Mouse (Mus musculus) limb, embryonic 14.5 days (tissue): ENCODE results near the gene Pnp2. TPM values are rescaled to one million over a fixed set of nuclear protein-coding genes. Genes with fewer than 3 reads are reported as not detected.

Experiments used
- ATAC-seq: fragments of 200-750 bp; cut with Nextera tagmentation; 2 replicates; pipeline ENCODE4 v1.8.0; 2017; ENCODE audit warnings: low read depth, moderate number of reproducible peaks, moderate TSS enrichment; ENCODE audit not compliant: low FRiP score
- DNase-seq: peaks from one replicate; pipeline ENCODE4 v3.0.0-alpha.2; 2015; ENCODE audit warnings: low spot score
- H3K27ac ChIP-seq: fragments of 300-500 bp; sonication (generic); replicated peaks from 2 replicates; pipeline ENCODE4 v1.5.1; 2014; ENCODE audit warnings: low read depth, mild to moderate bottlenecking, low read length, moderate library complexity, mixed read lengths
- H3K27me3 ChIP-seq: fragments of 300-500 bp; sonication (generic); 2 replicates; pipeline ENCODE4 v1.6.1; 2014; ENCODE audit warnings: low read length, mixed read lengths; ENCODE audit not compliant: control insufficient read depth, insufficient read depth
- H3K36me3 ChIP-seq: fragments of 300-500 bp; sonication (generic); 2 replicates; pipeline ENCODE4 v1.6.1; 2014; ENCODE audit warnings: mild to moderate bottlenecking, low read length, moderate library complexity, mixed read lengths; ENCODE audit not compliant: control insufficient read depth, insufficient read depth
- H3K4me1 ChIP-seq: fragments of 300-500 bp; sonication (generic); 2 replicates; pipeline ENCODE4 v1.6.1; 2014; ENCODE audit warnings: antibody characterized with exemption, low read length, mixed read lengths; ENCODE audit not compliant: control insufficient read depth, insufficient read depth
- H3K4me2 ChIP-seq: fragments of 300-500 bp; sonication (generic); replicated peaks from 2 replicates; pipeline ENCODE4 v1.6.1; 2014; ENCODE audit warnings: low read depth, mild to moderate bottlenecking, low read length, moderate library complexity; ENCODE audit not compliant: severe bottlenecking
- H3K4me3 ChIP-seq: fragments of 300-500 bp; sonication (generic); replicated peaks from 2 replicates; pipeline ENCODE4 v1.5.1; 2014; ENCODE audit warnings: low read length
- H3K9ac ChIP-seq: fragments of 300-500 bp; sonication (generic); 2 replicates; pipeline ENCODE4 v1.6.1; 2014; ENCODE audit warnings: mild to moderate bottlenecking, low read depth, low read length, moderate library complexity; ENCODE audit not compliant: severe bottlenecking
- H3K9me3 ChIP-seq: fragments of 300-500 bp; sonication (generic); 2 replicates; pipeline ENCODE4 v1.6.1; 2016; ENCODE audit warnings: low read length; ENCODE audit not compliant: control insufficient read depth
- POLR2A ChIP-seq: fragments of 200-500 bp; IDR thresholded peaks from 2 replicates; pipeline ENCODE4 v1.8.0; 2012; ENCODE audit warnings: inconsistent platforms, mild to moderate bottlenecking, moderate library complexity, borderline replicate concordance; ENCODE audit not compliant: insufficient read depth, insufficient read length; ENCODE audit errors: extremely low read depth
- WGBS: fragments of 180-500 bp; shearing (Covaris S2); extraction: QIAGEN DNeasy Blood & Tissue Kit; methylation state at CpG from one replicate; pipeline ENCODE4 v1.1.7; 2014; 5-methylcytosine and 5-hydroxymethylcytosine counted together
- polyA plus RNA-seq, 2 experiments: library from polyadenylated mRNA; depleted of rRNA in 1 of 2; stranded (reverse) in 1 of 2; unstranded in 1 of 2; fragments of >200 nt; fragmentation: Nextera tagmentation in 1 of 2; extraction: Ambion mirVana in 1 of 2; gene quantifications; 2 replicates each; pipeline versions ENCODE4 v1.2.1 to v1.2.3; 2012 to 2014

The Pnp2 gene
- polyA plus RNA-seq, 2 experiments = 0.31 to 0.37 TPM

DNA sequence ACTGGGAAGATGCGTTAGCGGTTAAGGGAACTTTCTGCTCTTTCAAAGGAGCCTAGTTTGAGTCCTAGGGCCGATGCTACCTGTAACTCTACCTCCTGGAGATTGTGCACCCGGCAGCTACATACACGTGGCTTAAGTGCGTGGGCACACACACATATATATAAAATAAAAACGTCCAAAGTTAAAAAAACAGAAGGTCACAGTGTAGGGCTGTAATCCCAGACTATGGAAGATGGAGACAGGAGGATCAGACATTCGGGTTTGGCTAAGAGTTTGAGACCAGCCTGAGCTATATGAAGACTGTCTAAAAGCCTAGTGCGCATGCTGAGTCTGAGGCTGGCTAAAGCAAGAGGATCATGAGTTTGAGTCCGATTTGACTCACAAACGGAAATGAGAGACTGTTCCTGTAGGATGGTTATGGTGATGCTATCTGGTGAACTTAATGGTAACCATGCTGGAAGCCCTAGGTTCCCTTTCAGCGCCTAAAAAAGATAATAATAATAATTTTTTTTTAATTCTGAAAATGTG, 24.2 kb upstream of the Pnp2 start:
- no peak for DNase-seq
- Histone ChIP-seq H3K4me1 (0 out of 2 replicates have a peak, but pooled peaks cover 4% of the 10 kb centered on the region), H3K4me3 (peak overlapping the region; percentile 98), H3K4me2 (peak overlapping the region; percentile 70), H3K9ac (peak overlapping the region; percentile 47), H3K36me3 (peaks cover 30% of the 10 kb centered on the region), H3K27ac (peak overlapping the region; percentile 71), H3K27me3 (no peaks in the 10 kb centered on the region), H3K9me3 (no peaks in the 10 kb centered on the region)
- TF ChIP-seq POLR2A = no peak
- no peak for ATAC-seq
- WGBS = 14% methylated on average over 12 of the region's 12 CpGs

DNA sequence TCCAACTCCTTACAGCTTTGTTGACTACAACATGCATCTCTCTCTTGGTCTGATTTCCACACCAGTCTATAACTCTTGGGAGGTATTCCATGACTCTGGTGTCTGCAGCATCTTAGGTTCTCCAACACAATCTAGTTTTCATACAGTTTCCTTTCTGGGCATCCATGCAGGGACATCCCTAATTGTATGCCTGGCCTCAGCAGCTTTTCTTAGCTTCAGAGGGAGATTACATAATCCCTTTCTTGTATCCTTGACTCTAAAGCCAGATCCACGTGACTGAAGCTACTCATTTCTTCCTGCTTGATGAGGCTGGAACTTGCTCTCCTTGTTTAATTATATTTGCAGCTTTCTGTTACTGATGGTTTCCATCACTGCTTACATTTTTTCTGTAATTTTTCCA, 19.1 kb upstream of the Pnp2 start:
- no peaks in the 10 kb centered on the region for H3K36me3 ChIP-seq
- no peaks in the 10 kb centered on the region for H3K9me3 ChIP-seq
- no peaks in the 10 kb centered on the region for H3K4me1 ChIP-seq
- WGBS = 68% methylated on average over 1 of the region's 1 CpGs
- no peak overlapping the region for H3K4me3 ChIP-seq
- no peaks in the 10 kb centered on the region for H3K27me3 ChIP-seq
- no peak overlapping the region for H3K9ac ChIP-seq
- TF ChIP-seq POLR2A = no peak
- DNase-seq = no peak
- H3K4me2 ChIP-seq = no peak overlapping the region
- H3K27ac ChIP-seq = no peak overlapping the region
- ATAC-seq = no peak

DNA sequence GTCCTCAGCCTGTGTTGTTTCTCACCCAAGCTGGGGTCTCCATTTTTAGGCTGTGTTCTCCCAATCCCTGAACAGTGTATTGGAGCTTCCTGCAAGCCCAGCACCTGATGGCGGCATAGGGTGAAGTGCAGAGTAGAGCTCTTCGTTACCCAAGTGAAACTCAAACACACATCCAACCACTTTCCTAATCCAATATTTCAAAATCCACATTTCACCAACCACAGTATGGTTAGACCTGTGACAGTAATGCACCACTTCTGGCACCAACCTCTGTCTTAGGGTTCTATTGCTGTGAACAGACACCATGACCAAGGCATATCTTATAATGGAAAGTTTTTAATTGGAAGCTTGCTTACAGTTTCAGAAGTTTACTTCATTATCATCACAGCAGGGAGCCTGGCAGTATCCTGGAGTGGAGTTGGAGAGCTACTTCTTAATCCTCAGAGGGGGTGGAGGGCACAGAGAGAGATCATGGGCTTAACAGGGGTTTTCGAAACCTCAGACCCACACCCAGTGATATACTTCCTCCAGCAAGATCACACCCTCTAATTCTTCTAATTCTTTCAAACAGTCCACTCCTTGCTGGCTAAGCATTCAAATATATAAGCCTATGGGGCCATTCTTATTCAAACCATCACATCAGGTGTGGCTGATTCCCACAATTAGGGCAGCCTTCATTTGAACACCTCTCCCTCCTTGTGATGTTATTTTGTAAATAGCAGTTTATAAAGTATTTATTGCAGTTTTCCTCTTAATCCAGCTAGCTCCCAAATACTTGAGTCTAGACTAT, 17.5 kb upstream of the Pnp2 start:
- no peak for TF ChIP-seq POLR2A
- Histone ChIP-seq H3K4me2 (no peak overlapping the region), H3K27ac (no peak overlapping the region), H3K4me1 (no peaks in the 10 kb centered on the region), H3K9ac (no peak overlapping the region), H3K9me3 (no peaks in the 10 kb centered on the region), H3K4me3 (no peak overlapping the region), H3K36me3 (no peaks in the 10 kb centered on the region), H3K27me3 (no peaks in the 10 kb centered on the region)
- WGBS = 81% methylated on average over 3 of the region's 3 CpGs
- ATAC-seq (no peak), DNase-seq (no peak)

DNA sequence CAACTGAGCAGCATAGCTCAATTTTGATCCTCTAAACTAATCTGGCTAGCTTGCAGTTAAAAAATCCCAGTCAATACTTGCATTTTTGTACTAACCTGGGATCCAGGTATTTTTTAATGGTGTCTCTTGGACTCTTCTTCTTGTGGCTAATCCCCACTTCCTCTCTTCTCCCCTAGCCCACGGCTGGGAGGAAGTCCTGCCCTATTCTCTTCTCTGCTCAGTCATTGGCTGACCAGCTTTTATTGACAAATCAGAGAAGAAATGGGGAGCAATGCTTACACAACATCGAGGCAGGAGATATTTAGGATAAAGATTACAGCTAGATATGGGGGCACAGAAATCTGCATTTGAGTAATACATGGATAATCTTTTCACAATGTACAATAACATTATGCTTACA, 16.9 kb upstream of the Pnp2 start:
- TF ChIP-seq POLR2A = no peak
- H3K9ac ChIP-seq = no peak overlapping the region
- no peaks in the 10 kb centered on the region for H3K36me3 ChIP-seq
- H3K9me3 ChIP-seq = no peaks in the 10 kb centered on the region
- H3K27ac ChIP-seq = no peak overlapping the region
- no peaks in the 10 kb centered on the region for H3K27me3 ChIP-seq
- H3K4me1 ChIP-seq = no peaks in the 10 kb centered on the region
- no peak overlapping the region for H3K4me2 ChIP-seq
- DNase-seq (no peak), ATAC-seq (no peak)
- H3K4me3 ChIP-seq = no peak overlapping the region
- WGBS = 41% methylated on average over 2 of the region's 2 CpGs

DNA sequence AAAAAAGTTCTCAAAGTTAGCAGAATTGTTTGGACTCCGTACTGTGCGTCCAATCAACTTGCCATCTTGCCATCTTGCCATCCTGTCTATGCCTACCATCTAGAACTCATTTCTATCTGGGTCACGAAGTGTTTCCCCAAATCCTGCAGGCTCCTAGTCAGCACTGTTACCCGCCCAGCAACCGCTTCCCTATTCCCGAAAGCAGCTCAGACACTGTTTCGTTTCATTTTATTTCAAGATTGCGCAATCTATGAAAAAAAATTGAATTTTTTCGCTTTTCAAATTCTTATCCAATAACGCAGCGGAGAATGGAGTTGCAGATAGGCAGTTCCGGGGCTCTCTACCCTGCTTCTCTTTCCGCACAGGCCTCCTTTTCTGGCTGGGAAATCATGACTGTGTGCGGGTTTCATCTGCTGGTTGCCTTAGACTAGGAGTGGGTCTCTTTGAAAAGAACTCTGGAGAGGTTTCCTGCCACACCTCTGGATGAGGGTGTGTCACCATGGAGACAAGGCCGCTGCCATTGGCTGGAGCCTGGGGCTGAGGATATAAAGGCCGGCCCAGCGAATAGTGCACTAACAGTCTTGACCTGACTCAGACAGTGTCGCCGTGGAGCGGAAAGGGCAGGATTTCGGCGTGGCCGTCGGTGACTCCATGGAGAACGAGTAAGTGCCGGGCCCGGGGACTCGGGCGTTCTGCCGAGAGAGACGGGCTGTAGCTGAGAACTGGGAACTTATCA, 11.7 kb upstream of the Pnp2 start, which contains the start of gene Gm49342:
TSS of gene Gm49342 (plus strand) at position 586 of the 736 bp plus-strand sequence.
- Histone ChIP-seq H3K36me3 (no peaks in the 10 kb centered on the region), H3K4me3 (peak within 1 kb of the TSS; percentile 47), H3K4me2 (peak within 1 kb of the TSS; percentile 57), H3K9me3 (no peaks in the 10 kb centered on the region), H3K27me3 (no peaks in the 10 kb centered on the region), H3K4me1 (no peaks in the 10 kb centered on the region), H3K27ac (peak within 1 kb of the TSS; percentile 83), H3K9ac (peak within 1 kb of the TSS; percentile 58)
- DNase-seq = peak; percentile 96
- TF ChIP-seq POLR2A = peak; percentile 67; the same call in 1 of the 2 replicates
- peak; percentile 99 for ATAC-seq
- 17% methylated on average over 31 of the region's 31 CpGs for WGBS
